Mouse (Mus musculus) R1 (cell line): ENCODE measurements around the gene Atp6v1e2.

ENCODE experiments used
- DNase-seq: peaks from one replicate; pipeline ENCODE4 v3.0.0-alpha.2; 2018; ENCODE audit warnings: low read depth, low spot score

The Atp6v1e2 gene

GRCm38 (mm10) chr17:86964502-86964901 lies 16.8 kb upstream of the Atp6v1e2 start:
- DNase-seq: peak; percentile 79

GRCm38 (mm10) chr17:86964041-86964440 lies 16.3 kb upstream of the Atp6v1e2 start:
- DNase-seq: peak; percentile 28

GRCm38 (mm10) chr17:86963586-86963902 lies 15.8 kb upstream of the Atp6v1e2 start:
- DNase-seq: peak; percentile 40

- DNase-seq: peak; percentile 70
Measured at GRCm38 (mm10) chr17:86962894-86963585, 15.3 kb upstream of the Atp6v1e2 start, which contains the start of gene Rhoq. TSS of gene Rhoq (plus strand) at chr17:86963082.

GRCm38 (mm10) chr17:86962297-86962893 lies 14.7 kb upstream of the Atp6v1e2 start:
- peak; percentile 92 for DNase-seq

- no peak for DNase-seq
Measured at GRCm38 (mm10) chr17:86961301-86961841, 13.7 kb upstream of the Atp6v1e2 start.

- DNase-seq: no peak
Measured at GRCm38 (mm10) chr17:86957968-86958367, 10.3 kb upstream of the Atp6v1e2 start.

- DNase-seq: no peak
Measured at GRCm38 (mm10) chr17:86957239-86957638, 9.5 kb upstream of the Atp6v1e2 start.

- DNase-seq: no peak
Measured at GRCm38 (mm10) chr17:86948801-86949200, 1.1 kb upstream of the Atp6v1e2 start.

- peak; percentile 54 for DNase-seq
Measured at GRCm38 (mm10) chr17:86946078-86946477, 1.6 kb downstream of the Atp6v1e2 start.

- DNase-seq: peak; percentile 32
Measured at GRCm38 (mm10) chr17:86943158-86943557, 4.5 kb downstream of the Atp6v1e2 start.

- DNase-seq: no peak
Measured at GRCm38 (mm10) chr17:86942112-86942511, 5.6 kb downstream of the Atp6v1e2 start.

- DNase-seq: no peak
Measured at GRCm38 (mm10) chr17:86938683-86939082, 9.0 kb downstream of the Atp6v1e2 start.

- DNase-seq: peak; percentile 53
Measured at GRCm38 (mm10) chr17:86937497-86938155, 10.1 kb downstream of the Atp6v1e2 start.

- no peak for DNase-seq
Measured at GRCm38 (mm10) chr17:86937064-86937463, 10.6 kb downstream of the Atp6v1e2 start.

- DNase-seq: peak; percentile 61
Measured at GRCm38 (mm10) chr17:86932896-86933295, 14.8 kb downstream of the Atp6v1e2 start.

GRCm38 (mm10) chr17:86929981-86930380 lies 17.7 kb downstream of the Atp6v1e2 start:
- no peak for DNase-seq

- no peak for DNase-seq
Measured at GRCm38 (mm10) chr17:86929355-86929754, 18.3 kb downstream of the Atp6v1e2 start.

- DNase-seq: peak; percentile 61
Measured at GRCm38 (mm10) chr17:86926836-86927235, 20.9 kb downstream of the Atp6v1e2 start.

- no peak for DNase-seq
Measured at GRCm38 (mm10) chr17:86924679-86925078, 23.0 kb downstream of the Atp6v1e2 start.

GRCm38 (mm10) chr17:86919729-86920128 lies 28.0 kb downstream of the Atp6v1e2 start:
- no peak for DNase-seq

GRCm38 (mm10) chr17:86918786-86919185 lies 28.9 kb downstream of the Atp6v1e2 start:
- peak; percentile 56 for DNase-seq
